Mouse (Mus musculus): ENCODE measurements around the gene Tdrd3.

GRCm38 (mm10) chr14:87475721-87476359 is 59.4 kb downstream of the Tdrd3 start:
- TF ChIP-seq GATA1 (IDR thresholded peaks at IDR 0.05; ENCODE audit: borderline replicate concordance, low read length) (no peak), FLI1 (IDR thresholded peaks at IDR 0.05; ENCODE audit: low read length) (no peak)
